Mouse (Mus musculus) spleen, postnatal 36 days (tissue): ENCODE results near the gene Tent5c.
"Not testable (repeated sequence)": the region's sequence is repeated elsewhere in the genome, so short reads cannot be mapped to it uniquely, and the experiment has no call there.

Experiments
- DNase-seq, 2 experiments: peaks; one replicate each; pipeline ENCODE4 v3.0.0; 2022; ENCODE audit warnings: low spot score in 2 of 2, mixed read lengths in 1 of 2

Gene Tent5c

GRCm38 (mm10) chr3:100439088-100439487 lies 50.0 kb downstream of the Tent5c start:
- no peak for DNase-seq

DNA sequence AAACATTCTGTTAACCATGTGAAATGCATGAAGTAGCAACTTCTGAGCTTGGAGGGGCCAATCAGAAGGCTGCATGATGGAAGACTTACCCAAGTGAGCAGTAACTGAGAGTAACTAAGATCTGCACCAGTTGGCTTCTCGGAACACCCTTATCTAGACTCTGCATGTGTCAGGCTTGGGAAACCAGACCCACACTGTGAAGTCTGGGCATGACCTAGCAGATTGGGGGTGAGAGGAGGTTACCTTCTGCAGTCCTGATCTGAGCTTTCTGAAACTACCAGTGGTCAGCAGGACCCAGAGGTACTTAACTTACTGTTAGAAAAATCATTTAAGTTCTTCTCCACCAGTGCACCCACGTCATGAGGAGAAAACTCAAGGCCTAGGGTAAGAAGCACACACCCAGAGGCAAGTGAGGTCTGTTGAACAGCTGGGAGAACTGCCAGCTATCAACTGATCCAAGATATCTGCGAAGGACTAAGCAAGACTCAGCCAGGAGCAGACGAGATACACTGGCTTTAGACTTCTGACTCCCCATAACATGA lies 50.6 kb downstream of the Tent5c start:
- peak; percentile 65 to 82 for DNase-seq

DNA sequence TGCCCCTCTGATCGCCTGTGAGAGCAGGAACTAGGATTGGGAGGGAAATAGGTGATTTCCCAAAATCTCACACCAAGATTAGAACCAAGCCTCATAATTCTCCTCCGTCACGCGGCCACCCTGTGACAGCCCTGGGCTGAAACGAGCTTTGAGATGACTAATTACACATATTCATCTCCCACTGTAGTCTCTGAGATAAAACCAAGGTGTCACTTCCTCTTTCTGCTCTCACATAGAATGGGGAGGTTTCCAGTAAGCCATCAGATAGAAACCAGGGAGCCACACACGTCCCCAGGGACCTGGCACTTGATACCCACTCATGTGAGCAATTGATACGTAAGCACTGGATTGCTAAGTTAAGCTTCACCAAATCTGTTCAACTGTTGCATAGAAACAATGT lies 52.4 kb downstream of the Tent5c start:
- peak; percentile 41 to 54 for DNase-seq

GRCm38 (mm10) chr3:100431705-100432104 lies 57.4 kb downstream of the Tent5c start:
- DNase-seq = no peak

DNA sequence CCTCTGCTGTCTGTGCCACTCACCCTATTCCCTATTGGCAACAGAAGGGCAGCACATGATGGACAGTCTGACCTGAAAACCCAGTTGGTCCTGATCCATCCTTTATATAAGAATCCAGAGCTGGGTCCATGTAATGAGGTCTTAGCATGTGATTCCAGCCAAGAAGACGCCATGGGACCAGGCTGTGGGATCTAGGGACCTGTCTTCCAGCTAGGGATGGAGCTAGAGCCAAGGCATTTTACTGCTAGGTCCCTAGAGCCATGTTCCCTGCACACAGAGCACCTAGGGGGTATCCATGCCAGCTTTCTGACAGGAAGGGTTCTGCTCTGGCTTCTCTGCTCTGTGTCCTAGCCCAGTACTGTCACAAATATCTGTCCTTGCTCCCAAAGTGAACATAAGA lies 58.4 kb downstream of the Tent5c start:
- no peak for DNase-seq

DNA sequence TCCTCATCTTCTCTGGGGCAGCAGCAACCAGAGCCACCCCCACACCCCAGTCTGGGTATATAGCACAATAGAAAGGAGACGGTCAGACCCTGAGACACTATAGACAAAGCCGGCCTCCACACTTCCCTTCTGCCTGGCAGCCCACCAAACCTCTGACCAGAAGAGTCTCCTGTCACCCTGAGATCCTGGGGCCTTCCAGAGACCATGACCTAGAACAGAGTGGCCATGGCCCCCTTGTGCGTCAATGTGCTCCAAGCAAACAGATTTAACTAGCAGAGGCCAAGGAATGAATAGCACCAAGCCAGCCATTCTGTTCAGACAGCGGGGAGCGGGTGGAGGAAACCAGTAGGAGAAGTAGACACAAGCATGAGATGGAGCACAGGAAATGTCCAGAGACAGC lies 59.0 kb downstream of the Tent5c start:
- no peak for DNase-seq

- peak; percentile 38 to 42 for DNase-seq
Observed at GRCm38 (mm10) chr3:100429667-100430066, 59.5 kb downstream of the Tent5c start.

DNA sequence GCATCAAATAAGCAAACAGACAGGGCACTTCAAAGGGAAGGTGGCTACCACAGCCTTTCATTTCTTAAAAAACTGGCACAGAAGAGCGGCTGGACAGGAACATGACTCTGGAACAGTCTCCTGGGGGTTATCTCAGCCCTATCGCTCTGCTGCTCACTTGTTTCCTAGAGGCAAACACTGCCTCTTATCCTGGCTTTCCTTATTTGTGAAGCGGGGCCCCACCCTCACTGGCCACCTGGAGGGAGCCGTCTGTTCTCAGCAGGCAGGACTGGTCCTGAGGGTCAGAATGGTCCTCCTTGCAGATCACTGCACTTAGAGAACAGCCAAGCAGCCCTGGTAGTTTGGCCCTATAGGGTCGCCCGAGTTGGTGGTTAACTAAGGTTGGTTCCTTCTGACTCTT lies 61.6 kb downstream of the Tent5c start:
- DNase-seq = no peak

- peak; percentile 52 to 59 for DNase-seq
Observed at GRCm38 (mm10) chr3:100422392-100423167, 66.5 kb downstream of the Tent5c start.

DNA sequence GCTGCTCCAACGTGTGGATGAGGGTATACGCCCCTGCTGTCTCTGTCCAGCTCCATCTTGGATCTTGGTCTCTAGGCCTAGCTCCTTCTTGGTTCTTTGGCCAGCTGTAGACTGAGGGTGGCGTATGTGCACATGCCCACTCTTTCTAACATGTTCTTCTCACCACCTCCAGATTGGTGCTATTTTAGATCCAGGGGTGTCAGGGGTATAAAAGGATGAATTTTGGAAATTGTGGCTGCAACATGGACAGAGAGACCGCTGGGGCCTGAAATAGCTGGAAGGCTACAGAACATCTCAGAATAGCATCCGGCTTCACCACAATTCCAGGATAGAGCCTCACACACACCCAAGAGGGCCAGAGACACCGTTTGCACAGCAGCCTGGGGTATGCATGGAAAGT lies 67.8 kb downstream of the Tent5c start:
- DNase-seq = no peak

GRCm38 (mm10) chr3:100420691-100421056 lies 68.5 kb downstream of the Tent5c start:
- DNase-seq = no peak

DNA sequence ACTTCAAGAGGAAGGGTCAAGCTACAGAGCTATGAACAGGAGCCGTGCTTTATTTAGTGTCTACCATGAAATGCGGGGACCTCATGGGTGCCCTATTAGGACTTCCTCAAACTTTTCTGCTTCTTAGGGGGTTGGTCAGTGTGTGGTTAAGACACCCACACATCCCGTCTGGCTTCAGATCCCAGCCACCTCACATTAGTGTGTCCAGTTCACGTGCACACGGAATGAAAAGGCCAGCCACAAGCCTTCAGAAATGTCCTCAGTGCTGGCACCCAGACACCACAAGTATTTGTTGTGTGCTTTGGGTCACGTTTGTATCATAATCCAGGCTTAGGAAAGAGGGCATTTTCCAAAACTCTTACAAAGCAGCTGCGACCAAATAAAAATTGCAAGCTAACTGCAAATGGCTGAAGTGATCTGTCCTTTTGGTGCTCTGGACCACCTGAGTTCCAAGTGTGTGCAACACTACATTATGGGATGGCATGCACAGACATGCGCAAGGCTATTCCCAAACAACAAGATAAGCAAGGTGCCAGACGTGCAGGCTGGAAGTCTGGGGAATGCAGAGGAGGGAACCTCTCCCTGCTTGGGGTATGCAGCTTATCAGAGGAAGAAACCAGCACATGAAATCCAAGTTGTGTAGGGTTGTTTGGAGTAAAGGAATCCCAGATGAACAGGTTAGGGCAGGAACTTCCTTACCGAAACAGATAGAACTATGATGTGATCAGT lies 69.0 kb downstream of the Tent5c start:
- no peak for DNase-seq

DNA sequence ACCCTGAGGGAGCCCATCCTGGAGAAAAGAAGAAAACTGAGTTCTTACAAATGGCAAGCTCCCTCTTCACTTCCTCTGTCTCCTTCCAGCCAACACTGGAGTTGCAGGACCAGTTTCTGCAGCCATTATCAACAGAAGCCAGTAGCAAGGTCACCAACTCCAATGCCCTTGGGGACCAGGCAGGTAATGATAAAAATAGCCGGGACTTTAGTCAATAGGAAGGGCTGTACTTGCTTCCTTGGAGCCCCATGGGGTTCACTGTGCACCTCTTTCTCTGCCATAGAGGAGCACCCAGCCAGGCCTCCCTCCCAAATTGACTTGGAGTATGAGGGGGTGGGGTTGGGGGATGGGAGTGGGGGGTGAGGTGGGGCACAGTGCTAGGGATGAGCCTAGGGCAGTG lies 70.7 kb downstream of the Tent5c start:
- no peak for DNase-seq

GRCm38 (mm10) chr3:100417772-100418311 lies 71.3 kb downstream of the Tent5c start:
- DNase-seq = no peak

GRCm38 (mm10) chr3:100415671-100416070 lies 73.5 kb downstream of the Tent5c start:
- no peak for DNase-seq

DNA sequence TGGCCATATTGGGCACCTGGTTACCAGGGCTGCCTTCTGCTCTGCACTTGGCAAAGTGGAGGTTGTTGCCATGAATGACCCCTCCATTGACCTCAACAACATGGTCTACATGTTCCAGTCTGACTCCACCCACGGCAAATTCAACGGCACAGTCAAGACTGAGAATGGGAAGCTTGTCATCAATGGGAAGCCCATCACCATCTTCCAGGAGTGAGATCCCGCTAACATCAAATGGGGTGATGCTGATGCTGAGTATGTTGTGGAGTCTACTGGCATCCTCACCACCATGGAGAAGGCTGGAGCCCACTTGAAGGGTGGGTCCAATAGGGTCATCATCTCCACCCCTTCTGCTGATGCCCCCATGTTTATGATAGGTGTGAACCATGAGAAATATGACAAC lies 75.5 kb downstream of the Tent5c start:
- not testable (repeated sequence) for DNase-seq

DNA sequence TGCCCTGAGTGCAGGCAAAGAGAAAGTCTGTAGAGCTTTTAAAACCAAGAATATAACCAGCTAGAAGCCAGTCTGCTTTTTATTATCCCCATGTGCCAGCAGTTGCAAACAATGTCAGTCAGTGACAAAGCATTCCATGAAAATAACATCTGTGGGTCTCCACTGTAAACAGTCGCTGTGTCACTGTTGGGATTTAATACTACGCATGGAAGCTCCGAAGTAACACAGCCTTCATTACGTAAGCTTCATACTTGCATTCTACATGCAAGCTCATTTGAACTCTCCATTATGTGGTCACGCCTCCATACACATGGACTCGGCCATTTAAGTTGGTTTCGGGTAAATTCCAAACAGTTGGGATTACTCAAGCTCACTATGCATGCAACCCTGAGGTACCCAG lies 77.2 kb downstream of the Tent5c start:
- DNase-seq = no peak

DNA sequence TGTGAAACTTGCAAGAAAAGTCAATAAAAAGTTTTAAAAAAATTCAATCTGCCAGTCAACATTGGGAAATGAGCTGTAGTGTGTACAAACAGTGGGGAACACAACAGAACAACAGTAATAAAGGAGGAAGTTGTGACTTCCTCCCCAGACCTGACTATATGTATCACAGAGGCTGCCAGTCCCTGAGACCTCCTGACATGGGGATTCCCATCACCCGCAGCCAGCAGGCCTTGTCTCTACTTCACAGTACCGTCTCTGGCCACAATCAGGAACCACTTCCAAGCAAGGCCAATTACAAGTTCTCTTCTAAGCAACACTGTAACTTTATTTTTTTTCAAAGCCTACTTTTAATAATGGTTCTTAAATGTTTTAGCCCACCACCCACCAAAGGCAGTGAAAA lies 79.8 kb downstream of the Tent5c start:
- peak; percentile 25 to 29 for DNase-seq

DNA sequence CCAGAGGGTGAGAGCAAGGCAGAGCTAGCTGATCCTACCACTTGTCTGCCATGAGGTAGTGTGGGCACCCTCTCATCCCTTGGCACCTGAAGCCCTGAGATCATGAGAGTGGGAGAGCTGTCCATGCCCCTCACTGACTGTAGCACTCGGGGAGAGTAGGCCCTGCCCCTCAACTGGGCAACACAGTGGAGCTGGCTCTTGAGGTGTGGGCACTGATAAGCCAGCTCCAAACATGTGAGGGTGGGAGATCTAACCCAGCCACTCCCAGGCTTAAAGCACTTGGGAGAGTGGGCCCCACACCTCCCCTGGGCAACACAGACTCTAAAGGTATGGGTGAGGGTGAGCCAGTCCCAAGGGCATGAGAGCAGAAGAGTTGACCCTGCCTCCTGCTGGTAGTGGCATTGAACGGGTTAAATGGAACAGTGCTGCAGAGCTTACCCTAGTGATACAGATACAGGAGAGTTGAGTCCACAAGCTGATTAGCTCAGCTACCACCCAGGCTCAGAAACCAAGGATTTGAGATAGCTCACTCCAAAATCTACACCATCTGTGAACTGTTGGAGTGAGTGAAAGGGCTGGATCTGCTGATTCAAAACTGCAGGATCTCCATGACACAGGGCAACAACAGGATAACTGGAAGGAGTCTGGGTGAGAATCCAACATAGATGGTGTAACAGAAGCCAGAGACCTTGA lies 80.6 kb downstream of the Tent5c start:
- no peak for DNase-seq

- no peak for DNase-seq
Observed at GRCm38 (mm10) chr3:100402656-100403055, 86.5 kb downstream of the Tent5c start.
